Mouse (Mus musculus) liver, adult 10 weeks (tissue): Measurements from ENCODE around the gene Hsd17b7. TPM values are rescaled to one million over a fixed set of nuclear protein-coding genes. Genes with fewer than 3 reads are reported as not detected.

Experiments used
- polyA plus RNA-seq: library from polyadenylated mRNA; stranded (reverse); fragments of 350-450 nt; fragmentation: Illumina TruSeq; extraction: RNeasy Lipid Tissue Mini Kit (QIAGEN cat#74804); gene quantifications from one replicate; pipeline ENCODE4 v1.2.3, GENCODE M21; 2014; ENCODE audit warnings: low read depth, low replicate concordance

The Hsd17b7 gene
- 57.2 TPM for polyA plus RNA-seq

GRCm38 (mm10) chr1:169968792-169969515 lies at the start of gene Hsd17b7:
Hsd17b7 (minus strand) TSS chr1:169969241.

GRCm38 (mm10) chr1:169928454-169928971 lies 40.5 kb downstream of the Hsd17b7 start, which contains the start of gene Ccdc190:
Ccdc190 (plus strand) TSS chr1:169928648.

Other genes with a start within 250 kb of the Hsd17b7 start
- gene Rgs4, start 221.6 kb downstream of the Hsd17b7 start, polyA plus RNA-seq: 1.2 TPM
- gene Ccdc190, start 40.6 kb downstream of the Hsd17b7 start, polyA plus RNA-seq: not detected
- 3.5 TPM for gene Ddr2, start 141.5 kb upstream of the Hsd17b7 start, polyA plus RNA-seq
- gene Uap1, start 205.7 kb upstream of the Hsd17b7 start, polyA plus RNA-seq: 37.4 TPM
- gene Uhmk1, start 246.2 kb upstream of the Hsd17b7 start, polyA plus RNA-seq: 35.3 TPM